Mouse (Mus musculus) C2C12 (cell line): Measurements from ENCODE around the gene Gm21987.

Source experiments
- CTCF ChIP-seq: IDR thresholded peaks from one replicate; pipeline ENCODE4 v1.5.1; 2011; ENCODE audit not compliant: control insufficient read depth, insufficient read depth, insufficient read length
- MYOD1 ChIP-seq: IDR thresholded peaks from one replicate; pipeline ENCODE4 v1.6.1; 2011; ENCODE audit warnings: low read depth; ENCODE audit not compliant: control insufficient read depth, insufficient read length
- MYOG ChIP-seq: IDR thresholded peaks from one replicate; pipeline ENCODE4 v1.6.1; 2011; ENCODE audit not compliant: control insufficient read depth, insufficient read length; ENCODE audit errors: extremely low read depth
- USF1 ChIP-seq: IDR thresholded peaks from one replicate; pipeline ENCODE4 v1.6.1; 2011; ENCODE audit warnings: low read depth, mild to moderate bottlenecking, control low read depth, moderate library complexity

- TF ChIP-seq CTCF (no peak), MYOG (no peak), MYOD1 (no peak), USF1 (no peak)
Measured at GRCm38 (mm10) chr16:38373941-38374340, 27.1 kb downstream of the Gm21987 start.
